Mouse (Mus musculus) neural tube, embryonic 13.5 days (tissue): Measurements from ENCODE around the gene Dcdc2b. TPM values are rescaled to one million over a fixed set of nuclear protein-coding genes. Genes with fewer than 3 reads are reported as not detected.
A peak's percentile ranks its signal among the peaks of the same experiment; 100 is the strongest.

Experiments
- ATAC-seq: fragments of 200-750 bp; cut with Nextera tagmentation; 2 replicates; pipeline ENCODE4 v1.8.0; 2017; ENCODE audit warnings: low read depth, mild to moderate bottlenecking, moderate TSS enrichment, moderate library complexity
- H3K27ac ChIP-seq: fragments of 300-500 bp; sonication (generic); replicated peaks from 2 replicates; pipeline ENCODE4 v1.5.1; 2015; ENCODE audit warnings: moderate library complexity, mild to moderate bottlenecking, inconsistent platforms
- H3K27me3 ChIP-seq: fragments of 300-500 bp; sonication (generic); 2 replicates; pipeline ENCODE4 v1.6.1; 2015; ENCODE audit warnings: mild to moderate bottlenecking, inconsistent platforms
- H3K36me3 ChIP-seq: fragments of 300-500 bp; sonication (generic); 2 replicates; pipeline ENCODE4 v1.6.1; 2015; ENCODE audit warnings: mild to moderate bottlenecking, inconsistent platforms
- H3K4me1 ChIP-seq: fragments of 300-500 bp; sonication (generic); replicated peaks from 2 replicates; pipeline ENCODE4 v1.6.1; 2015; ENCODE audit warnings: inconsistent platforms
- H3K4me2 ChIP-seq: fragments of 300-500 bp; sonication (generic); 2 replicates; pipeline ENCODE4 v1.6.1; 2015; ENCODE audit warnings: inconsistent platforms, mild to moderate bottlenecking, moderate library complexity
- H3K4me3 ChIP-seq: fragments of 300-500 bp; sonication (generic); 2 replicates; pipeline ENCODE4 v1.5.1; 2015; ENCODE audit warnings: mild to moderate bottlenecking, inconsistent platforms
- H3K9ac ChIP-seq: fragments of 300-500 bp; sonication (generic); 2 replicates; pipeline ENCODE4 v1.6.1; 2015; ENCODE audit warnings: moderate library complexity, mild to moderate bottlenecking, inconsistent platforms
- H3K9me3 ChIP-seq: fragments of 300-500 bp; sonication (generic); 2 replicates; pipeline ENCODE4 v1.6.1; 2016; ENCODE audit warnings: inconsistent platforms
- WGBS: fragments of 180-500 bp; shearing (Covaris S2); methylation state at CpG from one replicate; pipeline ENCODE4 v1.1.7; 2015; 5-methylcytosine and 5-hydroxymethylcytosine counted together
- polyA plus RNA-seq: library from polyadenylated mRNA; unstranded; fragments of >200 nt; fragmentation: Nextera tagmentation; extraction: Ambion mirVana; gene quantifications from 2 replicates; pipeline ENCODE4 v1.2.1, GENCODE M21; 2015

Gene Dcdc2b
- 2.8 and 3.5 TPM in 2 replicates for polyA plus RNA-seq

DNA sequence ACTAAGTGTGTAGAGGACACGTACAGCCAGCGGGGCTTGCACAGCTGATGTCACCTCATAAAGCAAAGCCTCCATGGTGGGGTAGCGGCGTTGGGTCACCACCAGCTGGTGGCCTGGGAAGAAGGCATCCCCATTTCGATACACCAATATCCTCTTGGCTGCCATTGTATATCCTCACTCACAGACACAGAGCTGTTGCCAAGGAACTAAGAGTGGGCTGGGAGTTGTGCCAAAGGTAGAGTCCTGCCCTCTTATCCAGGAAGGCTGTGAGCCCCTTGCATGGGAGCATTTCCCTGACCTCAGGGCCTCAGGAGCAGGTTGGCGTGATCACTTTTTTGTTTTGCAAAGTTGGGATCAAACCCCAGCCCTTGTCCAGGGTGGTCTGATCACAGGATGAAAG is at the start of gene Dcdc2b:
TSS of gene Dcdc2b (minus strand) at position 165 of the 400 bp plus-strand sequence.
- H3K4me3 ChIP-seq: no peak within 1 kb of the TSS
- ATAC-seq: no peak
- no peaks in the 10 kb centered on the region for H3K9me3 ChIP-seq
- peaks cover 32% of the 10 kb centered on the region for H3K36me3 ChIP-seq
- 81% methylated on average over 6 of the region's 6 CpGs for WGBS
- no peaks in the 10 kb centered on the region for H3K27me3 ChIP-seq
- peaks cover 14% of the 10 kb centered on the region for H3K4me1 ChIP-seq
- H3K4me2 ChIP-seq: no peak within 1 kb of the TSS
- no peak within 1 kb of the TSS for H3K27ac ChIP-seq
- H3K9ac ChIP-seq: 0 out of 2 replicates have a peak within 1 kb of the TSS, but pooled peaks have one; percentile 6

DNA sequence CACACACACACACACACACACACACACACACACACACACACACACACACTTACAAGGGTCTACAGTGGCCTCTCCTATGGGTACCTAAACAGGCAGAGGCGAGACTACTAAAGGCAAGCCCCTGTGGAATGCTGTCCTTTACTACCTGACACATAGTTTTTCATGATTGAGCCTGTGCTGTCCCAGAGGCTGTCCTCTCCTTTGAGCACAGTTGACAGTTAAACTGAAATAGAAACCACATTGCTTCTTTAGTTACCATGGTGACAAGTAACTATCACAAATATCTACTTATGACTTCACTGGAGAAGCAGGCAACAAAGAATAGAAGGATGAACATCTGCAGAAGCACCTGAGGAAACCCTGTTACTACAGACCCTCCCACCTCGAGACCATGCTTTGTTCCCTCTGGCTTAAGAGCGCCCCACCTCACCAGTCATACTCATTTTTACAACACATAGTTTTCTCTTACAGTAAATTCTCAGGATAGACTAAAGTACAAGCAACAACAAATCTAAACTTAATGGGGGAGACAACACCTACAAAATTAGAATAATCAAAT is 48.3 kb upstream of the Dcdc2b start:
- WGBS: 86% methylated on average over 3 of the region's 3 CpGs
- Histone ChIP-seq H3K4me1 (no peaks in the 10 kb centered on the region), H3K36me3 (peaks cover 62% of the 10 kb centered on the region)

GRCm38 (mm10) chr4:129661584-129661983 is 47.5 kb upstream of the Dcdc2b start:
- 92% methylated on average over 3 of the region's 3 CpGs for WGBS
- Histone ChIP-seq H3K27ac (no peak overlapping the region), H3K9ac (no peak overlapping the region), H3K9me3 (no peaks in the 10 kb centered on the region), H3K4me1 (no peaks in the 10 kb centered on the region), H3K36me3 (peaks cover 62% of the 10 kb centered on the region), H3K27me3 (no peaks in the 10 kb centered on the region), H3K4me3 (no peak overlapping the region), H3K4me2 (no peak overlapping the region)
- no peak for ATAC-seq

More for the DNA sequence above, 48.3 kb upstream of the Dcdc2b start:
- no peak overlapping the region for H3K27ac ChIP-seq
- ATAC-seq: no peak
- H3K9me3 ChIP-seq: no peaks in the 10 kb centered on the region
- no peak overlapping the region for H3K4me2 ChIP-seq
- H3K27me3 ChIP-seq: no peaks in the 10 kb centered on the region
- no peak overlapping the region for H3K9ac ChIP-seq
- H3K4me3 ChIP-seq: no peak overlapping the region

- 92% methylated on average over 14 of the region's 14 CpGs for WGBS
- H3K4me1 ChIP-seq: no peaks in the 10 kb centered on the region
- no peak overlapping the region for H3K9ac ChIP-seq
- H3K9me3 ChIP-seq: no peaks in the 10 kb centered on the region
- H3K36me3 ChIP-seq: peaks cover 94% of the 10 kb centered on the region
- no peak overlapping the region for H3K4me2 ChIP-seq
- no peak overlapping the region for H3K27ac ChIP-seq
- no peak overlapping the region for H3K4me3 ChIP-seq
- ATAC-seq: no peak
- H3K27me3 ChIP-seq: no peaks in the 10 kb centered on the region
These were observed 40.7 kb upstream of the Dcdc2b start for GRCm38 (mm10) chr4:129654770-129655169.

- H3K27me3 ChIP-seq: no peaks in the 10 kb centered on the region
- H3K4me1 ChIP-seq: no peaks in the 10 kb centered on the region
- no peak overlapping the region for H3K4me2 ChIP-seq
- no peak overlapping the region for H3K27ac ChIP-seq
- H3K4me3 ChIP-seq: no peak overlapping the region
- peaks cover 94% of the 10 kb centered on the region for H3K36me3 ChIP-seq
- no peak overlapping the region for H3K9ac ChIP-seq
- no peaks in the 10 kb centered on the region for H3K9me3 ChIP-seq
- no peak for ATAC-seq
- 94% methylated on average over 8 of the region's 8 CpGs for WGBS
These were observed 36.3 kb upstream of the Dcdc2b start for GRCm38 (mm10) chr4:129650359-129650758.

GRCm38 (mm10) chr4:129648656-129649055 is 34.6 kb upstream of the Dcdc2b start:
- no peak overlapping the region for H3K4me2 ChIP-seq
- no peak overlapping the region for H3K27ac ChIP-seq
- no peak overlapping the region for H3K4me3 ChIP-seq
- H3K4me1 ChIP-seq: no peaks in the 10 kb centered on the region
- WGBS: 84% methylated on average over 1 of the region's 1 CpGs
- no peaks in the 10 kb centered on the region for H3K9me3 ChIP-seq
- no peaks in the 10 kb centered on the region for H3K27me3 ChIP-seq
- no peak for ATAC-seq
- H3K36me3 ChIP-seq: peaks cover 90% of the 10 kb centered on the region
- no peak overlapping the region for H3K9ac ChIP-seq

- Histone ChIP-seq H3K4me2 (no peak overlapping the region), H3K9ac (no peak overlapping the region), H3K4me3 (no peak overlapping the region), H3K27me3 (no peaks in the 10 kb centered on the region), H3K9me3 (no peaks in the 10 kb centered on the region), H3K27ac (no peak overlapping the region), H3K4me1 (peaks cover 7% of the 10 kb centered on the region), H3K36me3 (peaks cover 61% of the 10 kb centered on the region)
- WGBS: 92% methylated on average over 6 of the region's 6 CpGs
- no peak for ATAC-seq
These were observed 31.1 kb upstream of the Dcdc2b start for GRCm38 (mm10) chr4:129645204-129645603.

DNA sequence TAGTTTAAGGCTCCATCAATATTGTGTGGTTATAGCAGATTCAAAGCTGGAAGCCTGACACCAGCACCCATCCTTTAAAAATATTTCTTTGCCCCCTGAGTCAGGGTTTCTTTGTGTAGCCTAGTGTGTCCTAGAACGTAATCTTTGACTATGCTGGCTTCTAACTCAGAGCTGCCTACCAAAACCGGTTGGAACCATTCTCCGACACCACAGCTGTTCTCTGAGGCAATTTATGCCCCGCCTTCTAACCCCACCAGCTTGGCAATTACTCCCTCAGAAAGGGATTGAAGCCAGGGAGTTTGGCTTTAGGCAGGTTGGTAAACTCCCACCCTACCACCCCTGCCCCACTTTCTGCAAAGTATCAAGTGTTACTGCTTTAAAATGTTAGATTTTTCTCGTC is 27.7 kb upstream of the Dcdc2b start:
- no peak for ATAC-seq
- peak overlapping the region; percentile 41; the same call in 1 of the 2 replicates for H3K9ac ChIP-seq
- no peak overlapping the region for H3K27ac ChIP-seq
- peaks cover 37% of the 10 kb centered on the region for H3K4me1 ChIP-seq
- H3K36me3 ChIP-seq: peaks cover 50% of the 10 kb centered on the region
- 36% methylated on average over 5 of the region's 5 CpGs for WGBS
- H3K4me3 ChIP-seq: peak overlapping the region; percentile 55; the same call in 1 of the 2 replicates
- no peaks in the 10 kb centered on the region for H3K9me3 ChIP-seq
- H3K4me2 ChIP-seq: peak overlapping the region; percentile 73
- no peaks in the 10 kb centered on the region for H3K27me3 ChIP-seq

GRCm38 (mm10) chr4:129640638-129641467 is 26.8 kb upstream of the Dcdc2b start, which contains the start of gene Txlna:
TSS of gene Txlna (minus strand) at chr4:129641065.
- WGBS: under 1% methylated on average over 60 of the region's 60 CpGs
- H3K9ac ChIP-seq: peak within 1 kb of the TSS; percentile 82
- H3K4me3 ChIP-seq: peak within 1 kb of the TSS; percentile 55
- H3K9me3 ChIP-seq: no peaks in the 10 kb centered on the region
- peaks cover 38% of the 10 kb centered on the region for H3K4me1 ChIP-seq
- peaks cover 50% of the 10 kb centered on the region for H3K36me3 ChIP-seq
- H3K27me3 ChIP-seq: no peaks in the 10 kb centered on the region
- peak; percentile 98 for ATAC-seq
- H3K4me2 ChIP-seq: peak within 1 kb of the TSS; percentile 73
- peak within 1 kb of the TSS; percentile 92 for H3K27ac ChIP-seq

DNA sequence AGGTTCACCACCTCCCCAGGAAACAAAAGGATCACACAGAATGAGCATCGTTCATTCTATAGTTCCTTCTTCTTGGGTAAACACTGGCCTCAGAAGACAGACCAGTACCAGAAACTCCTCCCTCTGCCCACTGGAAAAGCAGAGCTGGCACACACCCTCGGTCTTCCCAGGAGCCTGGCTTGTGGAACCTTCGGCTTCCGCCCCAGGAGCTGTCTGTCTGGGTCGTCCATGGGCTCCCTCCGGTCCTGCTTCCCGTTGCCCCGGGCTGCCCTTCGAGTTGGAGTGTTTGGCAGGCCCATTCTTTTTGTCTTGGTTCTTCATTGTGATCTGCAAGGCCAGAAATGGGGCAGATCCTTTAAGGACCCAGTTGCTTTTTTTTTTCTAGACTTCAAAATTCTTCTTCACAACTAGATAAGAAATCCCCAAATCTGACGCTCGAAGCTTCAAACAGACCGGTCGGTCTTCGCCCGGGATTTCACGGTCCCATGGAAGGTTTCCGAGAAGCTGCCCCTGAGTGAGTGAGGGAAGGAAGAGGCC is 26.1 kb upstream of the Dcdc2b start:
- ATAC-seq: no peak
- 3% methylated on average over 17 of the region's 17 CpGs for WGBS
- peak overlapping the region; percentile 92 for H3K27ac ChIP-seq
- H3K36me3 ChIP-seq: peaks cover 50% of the 10 kb centered on the region
- no peaks in the 10 kb centered on the region for H3K27me3 ChIP-seq
- H3K4me3 ChIP-seq: peak overlapping the region; percentile 55
- H3K4me2 ChIP-seq: peak overlapping the region; percentile 73
- H3K4me1 ChIP-seq: peaks cover 38% of the 10 kb centered on the region
- H3K9ac ChIP-seq: peak overlapping the region; percentile 82
- H3K9me3 ChIP-seq: no peaks in the 10 kb centered on the region

GRCm38 (mm10) chr4:129639221-129639620 is 25.2 kb upstream of the Dcdc2b start:
- 88% methylated on average over 15 of the region's 15 CpGs for WGBS

GRCm38 (mm10) chr4:129633852-129634251 is 19.8 kb upstream of the Dcdc2b start:
- peaks cover 96% of the 10 kb centered on the region for H3K36me3 ChIP-seq
- H3K4me2 ChIP-seq: no peak overlapping the region
- no peak for ATAC-seq
- WGBS: 92% methylated on average over 6 of the region's 6 CpGs
- H3K9me3 ChIP-seq: no peaks in the 10 kb centered on the region
- peaks cover 29% of the 10 kb centered on the region for H3K4me1 ChIP-seq
- no peak overlapping the region for H3K4me3 ChIP-seq
- no peak overlapping the region for H3K9ac ChIP-seq
- no peak overlapping the region for H3K27ac ChIP-seq
- no peaks in the 10 kb centered on the region for H3K27me3 ChIP-seq

More at GRCm38 (mm10) chr4:129639221-129639620, 25.2 kb upstream of the Dcdc2b start:
- Histone ChIP-seq H3K27me3 (no peaks in the 10 kb centered on the region), H3K9ac (peak overlapping the region; percentile 82), H3K4me1 (peaks cover 38% of the 10 kb centered on the region), H3K4me3 (peak overlapping the region; percentile 55), H3K36me3 (peaks cover 50% of the 10 kb centered on the region), H3K27ac (no peak overlapping the region), H3K4me2 (peak overlapping the region; percentile 73), H3K9me3 (no peaks in the 10 kb centered on the region)
- ATAC-seq: no peak
